ENCODE assay signal across 9 mouse cellular contexts in genomic region chr4:62695946-62696345, GRCm38 (mm10).
DNase-seq lines count a peak whose midpoint lies in the region; ATAC-seq and TF ChIP-seq lines count a peak whose summit lies in the region.
"Had no signal": no experiment of that assay in that cellular context is flagged by ENCODE, and none has a peak within 500 bp of the region (broad histone marks: within the 10 kb centered on the region; RNA-seq: fewer than 3 reads in every experiment).

No protein-coding gene starts in this region.

- peaks cover 36% of the 10 kb centered on the region for H3K36me3 ChIP-seq in intestine, postnatal 0 days (ENCODE audit: control insufficient read depth, insufficient read depth)
- 0 out of 2 replicates have a peak, but pooled peaks cover 3% of the 10 kb centered on the region for H3K36me3 ChIP-seq in intestine, embryonic 16.5 days (ENCODE audit: control insufficient read depth, insufficient read depth, low read length)
- no peaks in the 10 kb centered on the region; the same call in 1 of the 2 replicates for H3K36me3 ChIP-seq in ES-E14 (ENCODE audit: control insufficient read depth, insufficient read depth, low read length, poor library complexity, severe bottlenecking)
- peaks cover 43% of the 10 kb centered on the region for H3K36me3 ChIP-seq in heart, embryonic 14.5 days (ENCODE audit: control insufficient read depth, insufficient read depth, low read length)

- no peak for ATAC-seq in intestine, postnatal 0 days
- no peak for ATAC-seq in intestine, embryonic 16.5 days
- no peak for ATAC-seq in heart, embryonic 14.5 days (ENCODE audit: insufficient number of reproducible peaks, insufficient read depth, low FRiP score, low read depth)
- ATAC-seq in erythroblast, adult 5-6 weeks (replicated peaks; ENCODE audit: low FRiP score, poor library complexity, severe bottlenecking) = no peak

- H3K9me3 ChIP-seq in intestine, postnatal 0 days (ENCODE audit: control insufficient read depth) = no peaks in the 10 kb centered on the region
- H3K9me3 ChIP-seq in intestine, embryonic 16.5 days (ENCODE audit: control insufficient read depth, low read length) = no peaks in the 10 kb centered on the region
- no peaks in the 10 kb centered on the region for H3K9me3 ChIP-seq in ES-E14 (ENCODE audit: control insufficient read depth, insufficient read depth, low read depth, low read length)
- H3K9me3 ChIP-seq in heart, embryonic 14.5 days (ENCODE audit: control insufficient read depth, low read length) = no peaks in the 10 kb centered on the region
- H3K9me3 ChIP-seq: embryonic facial prominence, embryonic 15.5 days had no signal

- 70% methylated on average over 13 of the region's 13 CpGs for WGBS in intestine, postnatal 0 days
- WGBS in intestine, embryonic 16.5 days = 74% methylated on average over 13 of the region's 13 CpGs
- 74% methylated on average over 12 of the region's 13 CpGs for WGBS in heart, embryonic 14.5 days
- 73% methylated on average over 13 of the region's 13 CpGs for WGBS in large intestine, adult 2 months

- no peaks in the 10 kb centered on the region for H3K27me3 ChIP-seq in intestine, postnatal 0 days (replicated peaks; ENCODE audit: control insufficient read depth, insufficient read depth, low read length)
- H3K27me3 ChIP-seq in intestine, embryonic 16.5 days (replicated peaks; ENCODE audit: control insufficient read depth, insufficient read depth, low read length) = no peaks in the 10 kb centered on the region
- peaks cover 17% of the 10 kb centered on the region; the same call in 1 of the 2 replicates for H3K27me3 ChIP-seq in heart, embryonic 14.5 days (ENCODE audit: control insufficient read depth, insufficient read depth, low read length)
- H3K27me3 ChIP-seq: embryonic facial prominence, embryonic 15.5 days had no signal

- H3K9ac ChIP-seq in intestine, postnatal 0 days (ENCODE audit: low read depth, low read length) = no peak overlapping the region
- H3K9ac ChIP-seq in intestine, embryonic 16.5 days (ENCODE audit: low read depth, low read length) = no peak overlapping the region
- H3K9ac ChIP-seq in ES-E14 (ENCODE audit: insufficient read depth, low read depth, low read length, poor library complexity, severe bottlenecking) = no peak overlapping the region
- no peak overlapping the region for H3K9ac ChIP-seq in heart, embryonic 14.5 days (ENCODE audit: low read length)
- H3K9ac ChIP-seq: embryonic facial prominence, embryonic 15.5 days had no signal

- in situ Hi-C loops in ES-E14 (cut with MboI; ENCODE audit: low sequenced_read_pairs in 2 of 2, unreplicated experiment in 2 of 2) = loop anchor here in 1 of 2 experiments (10.0 kb wide), 1 partner anchor 131 kb away; no protein-coding TSS in a partner anchor

- no peak overlapping the region for H3K4me2 ChIP-seq in intestine, postnatal 0 days (replicated peaks; ENCODE audit: low read depth)
- no peak overlapping the region for H3K4me2 ChIP-seq in intestine, embryonic 16.5 days (ENCODE audit: low read depth, low read length)
- no peak overlapping the region for H3K4me2 ChIP-seq in heart, embryonic 14.5 days (ENCODE audit: low read length)
- H3K4me2 ChIP-seq: embryonic facial prominence, embryonic 15.5 days had no signal

- H3K4me1 ChIP-seq in intestine, postnatal 0 days (replicated peaks; ENCODE audit: control insufficient read depth, insufficient read depth, low read length) = peaks cover 11% of the 10 kb centered on the region; the same call in 1 of the 2 replicates
- peaks cover 57% of the 10 kb centered on the region for H3K4me1 ChIP-seq in intestine, embryonic 16.5 days (ENCODE audit: control insufficient read depth, insufficient read depth, low read length)
- H3K4me1 ChIP-seq in ES-E14 (ENCODE audit: control insufficient read depth in 2 of 2, insufficient read depth in 2 of 2, low read length in 2 of 2, poor library complexity in 1 of 2) = peaks cover 0 to 18% of the 10 kb centered on the region in 2 experiments; a peak in 1 of 4 replicates
- peaks cover 26 to 62% of the 10 kb centered on the region in 2 experiments for H3K4me1 ChIP-seq in heart, embryonic 14.5 days (ENCODE audit: control insufficient read depth in 2 of 2, insufficient read depth in 2 of 2, low read length in 2 of 2)

- TF ChIP-seq CTCF in intestine, postnatal 0 days (IDR thresholded peaks at IDR 0.05; ENCODE audit: low read depth) = peak; percentile 82

- H3K27ac ChIP-seq in intestine, postnatal 0 days (ENCODE audit: low read depth, low read length) = peak overlapping the region; percentile 54; the same call in 1 of the 2 replicates
- no peak overlapping the region for H3K27ac ChIP-seq in intestine, embryonic 16.5 days (ENCODE audit: low read length)
- H3K27ac ChIP-seq in ES-E14 (ENCODE audit: insufficient read depth, low read depth, low read length, poor library complexity, severe bottlenecking) = no peak overlapping the region
- H3K27ac ChIP-seq in heart, embryonic 14.5 days (replicated peaks in 1 of 2; ENCODE audit: control insufficient read depth in 1 of 2, insufficient read depth in 1 of 2, low read depth in 2 of 2, low read length in 2 of 2) = peak overlapping the region; percentile 12 to 69; a peak in 3 of 4 replicates

- no peak overlapping the region for H3K4me3 ChIP-seq in intestine, postnatal 0 days (ENCODE audit: low read depth, low read length)
- H3K4me3 ChIP-seq in intestine, embryonic 16.5 days (ENCODE audit: low read length) = no peak overlapping the region
- no peak overlapping the region for H3K4me3 ChIP-seq in ES-E14 (ENCODE audit: insufficient read depth in 1 of 2, low read depth in 1 of 2, low read length in 2 of 2, poor library complexity in 1 of 2, severe bottlenecking in 1 of 2)
- H3K4me3 ChIP-seq in heart, embryonic 14.5 days (ENCODE audit: control insufficient read depth in 1 of 2, insufficient read depth in 1 of 2, low read depth in 1 of 2, low read length in 2 of 2) = no peak overlapping the region
- H3K4me3 ChIP-seq: embryonic facial prominence, embryonic 15.5 days had no signal

- peak; percentile 75 for DNase-seq in ES-E14 (ENCODE audit: low read depth, low spot score)
- DNase-seq in cerebellum, adult 9-11 months = peak; percentile 75
- peak; percentile 60 for DNase-seq in large intestine, adult 2 months (ENCODE audit: low read depth, low spot score)
- peak; percentile 82 for DNase-seq in mesoderm, embryonic 11.5 days (ENCODE audit: low read depth, low spot score)

TF ChIP-seq in ES-E14, 5 proteins besides CTCF, POLR2A, EP300 and RAD21:
- no peak for TF ChIP-seq HCFC1 (IDR thresholded peaks at IDR 0.05; ENCODE audit: borderline replicate concordance, insufficient read depth, low read length)
- peak; percentile 48; the same call in 1 of the 2 replicates for TF ChIP-seq ZNF384 (IDR thresholded peaks at IDR 0.05; ENCODE audit: low read depth, low read length)
- TF ChIP-seq MAFK (IDR thresholded peaks at IDR 0.05; ENCODE audit: insufficient read depth, low read depth, low read length) = peak; percentile 61
- TF ChIP-seq CHD2 (IDR thresholded peaks at IDR 0.05; ENCODE audit: low read depth, low read length) = no peak
- TF ChIP-seq ZC3H11A (IDR thresholded peaks at IDR 0.05; ENCODE audit: borderline replicate concordance, low read depth, low read length) = 0 out of 2 replicates have a peak, but pooled peaks have one; percentile 13

Comparison
In these comparisons a context has a peak if more than half of its experiments do, and no peak if none do; other contexts are left out.
1. H3K27ac ChIP-seq: peak in intestine, postnatal 0 days (single experiment) and heart, embryonic 14.5 days (2 of 2); none in intestine, embryonic 16.5 days (single experiment) and ES-E14 (single experiment).
2. Peak in every context shown above with its lines, with median percentiles within 50 percentile points of each other: DNase-seq.